Mouse (Mus musculus): ENCODE measurements around the gene Rab11fip3.

- TF ChIP-seq CTCF (IDR thresholded peaks at IDR 0.05; ENCODE audit: low read depth) (no peak), EP300 (IDR thresholded peaks at IDR 0.05; ENCODE audit: low read depth) (no peak)
Measured at GRCm38 (mm10) chr17:26004711-26005110, 64.6 kb downstream of the Rab11fip3 start.
